Mouse (Mus musculus): ENCODE measurements at regions not wholly inside any gene's neighbourhood (a gene's known extent, or its start where the extent isn't known, plus 50 kb on each side); places are given as distances from the start of the nearest gene placed in this dataset.
"Not testable (repeated sequence)": the region's sequence is repeated elsewhere in the genome, so short reads cannot be mapped to it uniquely, and the experiment has no call there.

DNA sequence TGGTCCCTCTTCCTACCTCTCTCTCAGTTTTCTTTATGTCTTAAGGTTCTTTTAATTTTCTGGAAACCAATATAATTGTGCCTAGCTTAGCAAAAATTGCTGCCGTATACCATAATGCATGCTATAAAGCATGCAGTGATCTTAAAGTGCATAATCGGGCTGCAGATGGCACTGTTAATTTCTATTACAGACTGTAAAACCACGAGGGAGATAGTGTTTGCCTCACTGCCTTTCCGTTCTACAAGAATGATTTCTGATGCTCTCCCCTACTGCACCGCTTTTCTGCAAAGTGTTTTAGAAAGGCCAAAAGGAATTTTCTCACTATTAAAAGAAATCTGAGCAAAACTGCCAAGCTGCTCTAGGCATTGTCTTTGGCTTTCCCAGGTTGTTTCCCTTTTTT, 357.6 kb downstream of the Tusc1 start:
- in situ Hi-C loops (cut with MboI; ENCODE audit: low sequenced_read_pairs) = no loop called here

DNA sequence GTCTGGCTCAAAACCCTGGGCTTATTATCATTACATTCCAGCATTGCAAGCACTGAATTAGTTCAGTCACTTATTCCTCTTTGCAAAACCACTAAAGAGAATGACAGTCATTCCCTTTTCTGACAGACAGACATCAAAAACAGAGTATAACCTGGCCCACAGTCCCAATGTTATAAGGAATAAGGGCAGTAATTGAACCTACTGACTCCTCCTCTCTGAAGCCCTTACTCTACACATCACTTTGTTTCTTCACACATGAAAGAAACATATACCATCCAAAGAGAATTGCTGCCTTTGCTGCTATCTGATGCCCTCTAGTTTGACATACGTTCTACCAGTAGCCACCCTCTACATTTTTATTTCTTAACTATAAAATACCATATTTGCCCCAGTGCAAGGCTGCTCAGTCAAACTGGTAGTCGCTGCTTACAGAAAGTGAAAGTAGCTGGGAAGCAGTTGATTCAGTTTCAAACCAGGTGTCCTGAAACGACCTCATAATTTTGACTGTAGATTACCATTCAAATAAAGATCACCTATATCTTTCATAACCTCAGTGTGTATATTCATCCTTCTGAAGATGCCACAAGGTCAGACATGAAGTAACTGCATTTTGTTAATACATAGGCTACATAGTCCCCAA, 393.1 kb downstream of the Tusc1 start:
- in situ Hi-C loops (cut with MboI; ENCODE audit: low sequenced_read_pairs) = no loop called here

DNA sequence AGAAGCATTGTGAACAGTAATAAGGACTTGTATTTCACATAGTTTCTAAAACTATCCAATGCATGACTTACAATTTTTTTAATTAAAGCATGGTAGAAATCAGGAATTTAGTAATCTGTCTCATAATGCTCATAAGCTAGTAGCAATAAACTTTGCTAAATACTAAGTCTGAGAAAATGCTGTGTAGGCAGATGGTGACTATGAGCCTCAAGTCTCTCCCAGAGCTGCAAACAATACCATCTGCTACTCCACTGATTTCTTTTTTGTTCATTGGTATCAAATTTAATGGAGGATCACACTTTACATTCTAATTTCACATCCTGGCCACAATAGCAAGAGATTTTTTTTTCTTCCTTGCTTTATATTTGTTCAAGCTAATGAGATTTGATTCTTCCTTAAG, 404.0 kb downstream of the Tusc1 start:
- in situ Hi-C loops (cut with MboI; ENCODE audit: low sequenced_read_pairs) = loop anchor here (5.0 kb wide), 1 partner anchor 64 kb away; no protein-coding TSS in a partner anchor

DNA sequence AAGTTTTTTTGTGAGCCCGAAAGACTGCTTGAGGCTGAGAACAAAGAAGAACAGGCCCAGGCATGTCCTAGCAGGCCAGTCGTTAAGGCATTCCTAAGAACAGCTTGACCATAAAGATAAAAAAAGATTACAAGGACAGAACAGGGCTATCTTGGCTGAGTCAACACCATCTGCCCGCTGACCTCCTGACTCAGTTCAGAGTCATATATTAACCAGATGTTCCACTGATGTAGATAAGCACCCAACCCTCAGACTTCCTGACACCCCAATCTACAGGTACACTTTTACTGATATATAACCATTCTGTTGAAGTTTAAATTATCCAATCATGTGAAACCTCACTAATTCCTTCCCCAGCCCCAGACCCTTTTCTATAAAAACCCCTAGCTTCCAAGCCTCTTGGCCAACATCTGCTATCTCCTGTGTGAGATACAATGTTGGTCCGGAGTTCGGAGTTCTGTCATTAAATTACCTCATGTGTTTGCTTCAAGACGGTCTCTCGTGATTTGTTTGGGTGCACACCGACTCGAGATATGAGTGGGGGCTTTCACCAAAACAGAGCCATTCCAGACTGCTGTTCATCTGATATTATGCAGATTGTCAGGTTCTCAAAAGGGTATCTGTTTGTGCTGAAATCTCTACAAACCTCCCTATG, 413.8 kb downstream of the Tusc1 start:
- in situ Hi-C loops (cut with MboI; ENCODE audit: low sequenced_read_pairs) = no loop called here

DNA sequence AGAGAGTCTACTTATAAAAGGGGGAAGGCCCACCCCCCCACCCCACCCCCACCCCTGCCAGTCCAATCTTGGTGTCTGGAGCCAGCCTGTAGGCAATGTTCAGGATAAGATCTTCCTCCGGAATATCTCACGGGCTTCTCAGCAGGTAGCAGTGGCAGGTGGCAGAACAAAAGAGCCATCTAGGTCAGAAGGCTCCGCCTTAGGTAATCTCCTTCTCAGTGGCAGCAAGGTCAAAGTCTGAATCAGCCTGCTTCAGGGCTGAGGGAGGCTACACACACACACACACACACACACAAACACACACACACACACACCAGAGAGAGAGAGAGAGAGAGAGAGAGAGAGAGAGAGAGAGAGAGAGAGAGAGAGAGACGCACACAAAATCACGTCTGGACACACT, 431.8 kb downstream of the Tusc1 start:
- in situ Hi-C loops (cut with MboI; ENCODE audit: low sequenced_read_pairs) = not testable (repeated sequence)
